Mouse (Mus musculus): ENCODE measurements around the gene Nthl1. TPM values are rescaled to one million over a fixed set of nuclear protein-coding genes. Genes with fewer than 3 reads are reported as not detected.

Gene Nthl1
- polyA plus RNA-seq, 1 experiment: 3.7 TPM

- H3K4me1 ChIP-seq (ENCODE audit: control insufficient read depth, insufficient read depth, low read length): no peaks in the 10 kb centered on the region
- TF ChIP-seq CTCF (IDR thresholded peaks at IDR 0.05; ENCODE audit: control insufficient read depth, insufficient read depth, insufficient replicate concordance, low read depth, low read length) (no peak), POLR2A (IDR thresholded peaks at IDR 0.05; ENCODE audit: control insufficient read depth, low read depth, low read length) (no peak)
- H3K27ac ChIP-seq (ENCODE audit: control insufficient read depth, insufficient read depth, low read depth, low read length): no peak overlapping the region
- H3K27me3 ChIP-seq (ENCODE audit: control insufficient read depth, insufficient read depth, low read length): no peaks in the 10 kb centered on the region
- peaks cover 4% of the 10 kb centered on the region for H3K36me3 ChIP-seq (ENCODE audit: control insufficient read depth, insufficient read depth, low read length)
- peak overlapping the region; percentile 73 for H3K4me3 ChIP-seq (ENCODE audit: control insufficient read depth, low read depth, low read length)
Measured at GRCm38 (mm10) chr17:24593992-24594890, 38.2 kb upstream of the Nthl1 start.

DNA sequence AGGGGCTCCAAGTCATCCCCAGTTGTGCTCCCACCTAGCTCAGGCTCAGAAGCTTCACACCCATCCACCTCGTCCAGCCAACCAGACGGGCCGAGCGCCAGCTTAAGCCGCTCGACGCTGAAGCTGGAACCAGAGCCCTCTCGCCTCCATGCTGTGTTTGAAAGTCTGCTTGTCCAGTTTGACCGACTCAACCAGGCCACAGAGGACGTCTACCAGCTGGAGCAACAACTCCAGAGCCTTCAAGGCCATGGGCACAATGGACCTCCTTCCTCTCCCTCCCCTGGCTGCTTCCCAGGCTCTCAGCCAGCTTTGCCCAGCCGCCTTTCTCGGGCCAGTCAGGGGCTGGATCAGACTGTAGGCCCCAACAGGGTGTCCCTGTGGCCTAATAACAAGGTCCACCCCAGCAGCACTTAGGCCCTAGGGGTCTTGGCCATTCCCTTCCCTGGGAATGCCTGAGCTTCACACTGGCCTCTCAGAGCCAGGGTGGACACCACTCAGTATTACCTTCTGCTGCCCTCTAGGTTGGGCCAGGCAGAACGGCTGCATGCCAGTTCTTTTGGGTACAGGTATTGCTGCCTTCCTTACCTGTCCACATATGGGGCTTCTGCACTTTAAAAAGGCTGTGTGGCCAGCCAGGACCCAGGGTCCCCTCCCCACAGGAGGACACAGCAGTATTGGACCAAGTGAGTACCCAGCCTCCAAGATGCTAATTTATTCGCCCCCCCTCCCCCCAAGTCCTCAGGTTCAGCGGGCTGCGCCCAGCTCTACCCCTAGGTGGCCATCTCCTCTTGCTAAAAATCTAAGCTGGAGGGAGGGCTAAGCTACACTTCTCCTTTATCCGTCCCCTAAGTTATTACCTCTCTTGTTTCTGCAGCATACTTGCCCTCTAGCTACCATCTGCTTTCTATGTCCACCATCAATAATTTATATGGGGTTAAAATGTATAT, 37.1 kb upstream of the Nthl1 start:
- no peaks in the 10 kb centered on the region for H3K27me3 ChIP-seq (ENCODE audit: control insufficient read depth, insufficient read depth, low read length)
- peak overlapping the region; percentile 5; the same call in 1 of the 2 replicates for H3K27ac ChIP-seq (ENCODE audit: control insufficient read depth, insufficient read depth, low read depth, low read length)
- H3K4me3 ChIP-seq (ENCODE audit: control insufficient read depth, low read depth, low read length): no peak overlapping the region
- no peaks in the 10 kb centered on the region for H3K4me1 ChIP-seq (ENCODE audit: control insufficient read depth, insufficient read depth, low read length)
- peaks cover 4% of the 10 kb centered on the region for H3K36me3 ChIP-seq (ENCODE audit: control insufficient read depth, insufficient read depth, low read length)
- TF ChIP-seq CTCF (IDR thresholded peaks at IDR 0.05; ENCODE audit: control insufficient read depth, insufficient read depth, insufficient replicate concordance, low read depth, low read length) (no peak), POLR2A (IDR thresholded peaks at IDR 0.05; ENCODE audit: control insufficient read depth, low read depth, low read length) (no peak)

DNA sequence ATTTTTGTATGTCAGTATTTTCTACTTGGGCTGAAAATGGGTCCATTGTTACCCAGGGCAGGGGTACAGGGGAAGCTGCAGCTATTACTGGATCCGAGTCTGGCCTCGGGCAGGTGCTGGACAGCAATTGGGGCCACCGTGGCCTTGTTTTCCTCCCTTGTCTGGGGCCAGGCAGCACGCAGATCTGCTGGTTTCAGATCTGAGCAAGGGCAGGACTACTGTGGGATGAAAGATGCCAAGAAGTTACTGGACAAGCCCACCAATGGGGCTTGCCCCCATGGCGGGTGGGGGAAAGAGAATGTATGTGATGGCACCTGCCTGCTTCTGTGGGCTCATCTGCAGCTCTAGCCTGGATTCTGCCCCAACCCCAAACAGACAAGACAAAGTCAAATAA, 36.4 kb upstream of the Nthl1 start:
- Histone ChIP-seq H3K27me3 (ENCODE audit: control insufficient read depth, insufficient read depth, low read length) (no peaks in the 10 kb centered on the region), H3K36me3 (ENCODE audit: control insufficient read depth, insufficient read depth, low read length) (peaks cover 4% of the 10 kb centered on the region), H3K27ac (ENCODE audit: control insufficient read depth, insufficient read depth, low read depth, low read length) (no peak overlapping the region), H3K4me3 (ENCODE audit: control insufficient read depth, low read depth, low read length) (no peak overlapping the region), H3K4me1 (ENCODE audit: control insufficient read depth, insufficient read depth, low read length) (no peaks in the 10 kb centered on the region)
- TF ChIP-seq POLR2A (IDR thresholded peaks at IDR 0.05; ENCODE audit: control insufficient read depth, low read depth, low read length): no peak
- TF ChIP-seq CTCF (IDR thresholded peaks at IDR 0.05; ENCODE audit: control insufficient read depth, insufficient read depth, insufficient replicate concordance, low read depth, low read length): no peak

- Histone ChIP-seq H3K4me1 (ENCODE audit: control insufficient read depth, insufficient read depth, low read length) (no peaks in the 10 kb centered on the region), H3K27ac (ENCODE audit: control insufficient read depth, insufficient read depth, low read depth, low read length) (no peak overlapping the region), H3K36me3 (ENCODE audit: control insufficient read depth, insufficient read depth, low read length) (peaks cover 1% of the 10 kb centered on the region), H3K4me3 (ENCODE audit: control insufficient read depth, low read depth, low read length) (no peak overlapping the region), H3K27me3 (ENCODE audit: control insufficient read depth, insufficient read depth, low read length) (no peaks in the 10 kb centered on the region)
- TF ChIP-seq CTCF (IDR thresholded peaks at IDR 0.05; ENCODE audit: control insufficient read depth, insufficient read depth, insufficient replicate concordance, low read depth, low read length) (no peak), POLR2A (IDR thresholded peaks at IDR 0.05; ENCODE audit: control insufficient read depth, low read depth, low read length) (no peak)
Measured at GRCm38 (mm10) chr17:24596471-24597183, 35.9 kb upstream of the Nthl1 start.

- Histone ChIP-seq H3K36me3 (ENCODE audit: control insufficient read depth, insufficient read depth, low read length) (no peaks in the 10 kb centered on the region; the same call in 1 of the 2 replicates), H3K4me3 (ENCODE audit: control insufficient read depth, low read depth, low read length) (no peak overlapping the region), H3K27me3 (ENCODE audit: control insufficient read depth, insufficient read depth, low read length) (no peaks in the 10 kb centered on the region), H3K4me1 (ENCODE audit: control insufficient read depth, insufficient read depth, low read length) (no peaks in the 10 kb centered on the region), H3K27ac (ENCODE audit: control insufficient read depth, insufficient read depth, low read depth, low read length) (no peak overlapping the region)
- TF ChIP-seq POLR2A (IDR thresholded peaks at IDR 0.05; ENCODE audit: control insufficient read depth, low read depth, low read length) (no peak), CTCF (IDR thresholded peaks at IDR 0.05; ENCODE audit: control insufficient read depth, insufficient read depth, insufficient replicate concordance, low read depth, low read length) (no peak)
Measured at GRCm38 (mm10) chr17:24597989-24598388, 34.5 kb upstream of the Nthl1 start.

GRCm38 (mm10) chr17:24600502-24600901, 32.0 kb upstream of the Nthl1 start:
- Histone ChIP-seq H3K4me1 (ENCODE audit: control insufficient read depth, insufficient read depth, low read length) (no peaks in the 10 kb centered on the region), H3K27ac (ENCODE audit: control insufficient read depth, insufficient read depth, low read depth, low read length) (no peak overlapping the region), H3K36me3 (ENCODE audit: control insufficient read depth, insufficient read depth, low read length) (no peaks in the 10 kb centered on the region), H3K27me3 (ENCODE audit: control insufficient read depth, insufficient read depth, low read length) (no peaks in the 10 kb centered on the region), H3K4me3 (ENCODE audit: control insufficient read depth, low read depth, low read length) (no peak overlapping the region)
- TF ChIP-seq CTCF (IDR thresholded peaks at IDR 0.05; ENCODE audit: control insufficient read depth, insufficient read depth, insufficient replicate concordance, low read depth, low read length): no peak
- no peak for TF ChIP-seq POLR2A (IDR thresholded peaks at IDR 0.05; ENCODE audit: control insufficient read depth, low read depth, low read length)
